Mouse (Mus musculus) liver, embryonic 16.5 days (tissue): ENCODE results near the gene Gm6040. TPM values are rescaled to one million over a fixed set of nuclear protein-coding genes. Genes with fewer than 3 reads are reported as not detected.

Source experiments
- ATAC-seq: fragments of 200-750 bp; cut with Nextera tagmentation; 2 replicates; pipeline ENCODE4 v1.8.0; 2017; ENCODE audit warnings: low read depth, mild to moderate bottlenecking, moderate number of reproducible peaks, moderate library complexity
- H3K27ac ChIP-seq: fragments of 300-500 bp; sonication (generic); 2 replicates; pipeline ENCODE4 v1.5.1; 2014; ENCODE audit warnings: mild to moderate bottlenecking, low read length
- H3K27me3 ChIP-seq: fragments of 300-500 bp; sonication (generic); 2 replicates; pipeline ENCODE4 v1.6.1; 2014; ENCODE audit warnings: low read depth, low read length, mixed read lengths; ENCODE audit not compliant: control insufficient read depth, insufficient read depth
- H3K36me3 ChIP-seq: fragments of 300-500 bp; sonication (generic); 2 replicates; pipeline ENCODE4 v1.6.1; 2014; ENCODE audit warnings: mild to moderate bottlenecking; ENCODE audit not compliant: control insufficient read depth, insufficient read depth
- H3K4me1 ChIP-seq: fragments of 300-500 bp; sonication (generic); 2 replicates; pipeline ENCODE4 v1.6.1; 2014; ENCODE audit warnings: low read depth, low read length, mixed read lengths; ENCODE audit not compliant: control insufficient read depth
- H3K4me2 ChIP-seq: fragments of 300-500 bp; sonication (generic); 2 replicates; pipeline ENCODE4 v1.6.1; 2014; ENCODE audit warnings: low read depth, low read length, mixed read lengths
- H3K4me3 ChIP-seq: fragments of 300-500 bp; sonication (generic); 2 replicates; pipeline ENCODE4 v1.5.1; 2014; ENCODE audit warnings: low read depth, mild to moderate bottlenecking, low read length
- H3K9ac ChIP-seq: fragments of 300-500 bp; sonication (generic); 2 replicates; pipeline ENCODE4 v1.6.1; 2014; ENCODE audit warnings: low read depth, low read length
- H3K9me3 ChIP-seq: fragments of 300-500 bp; sonication (generic); replicated peaks from 2 replicates; pipeline ENCODE4 v1.6.1; 2016; ENCODE audit warnings: low read length; ENCODE audit not compliant: control insufficient read depth
- WGBS: fragments of 180-500 bp; shearing (Covaris S2); extraction: QIAGEN DNeasy Blood & Tissue Kit; methylation state at CpG from one replicate; pipeline ENCODE4 v1.1.7; 2014; ENCODE audit not compliant: insufficient replicate concordance; 5-methylcytosine and 5-hydroxymethylcytosine counted together
- polyA plus RNA-seq: library from polyadenylated mRNA; unstranded; fragments of >200 nt; fragmentation: Nextera tagmentation; extraction: Ambion mirVana; gene quantifications from 2 replicates; pipeline ENCODE4 v1.2.1, GENCODE M21; 2015

Gene Gm6040
- not detected in 2 replicates for polyA plus RNA-seq

DNA sequence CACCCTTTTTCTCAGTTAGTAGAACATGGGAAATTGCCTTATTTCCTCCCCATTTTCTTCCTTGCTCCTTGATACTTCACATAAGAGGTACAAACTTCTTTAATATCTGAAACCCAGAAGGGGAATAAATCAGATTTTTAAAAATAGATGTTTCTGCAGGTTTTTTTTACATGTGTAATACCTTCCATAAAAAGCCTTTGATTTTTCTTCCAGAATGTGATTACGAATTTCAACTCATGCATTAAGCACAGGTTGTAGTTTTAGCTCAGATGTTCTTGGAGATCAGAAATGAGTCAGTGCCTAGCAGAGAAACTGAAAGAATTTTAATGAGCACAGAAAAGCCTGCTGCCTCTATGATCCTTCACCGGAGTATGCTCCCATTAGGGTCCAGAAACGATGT is at the start of gene Gm6040:
Gm6040 (minus strand) TSS at position 101 of the 400 bp plus-strand sequence.
- Histone ChIP-seq H3K4me3 (no peak within 1 kb of the TSS), H3K4me1 (no peaks in the 10 kb centered on the region), H3K36me3 (no peaks in the 10 kb centered on the region), H3K27me3 (no peaks in the 10 kb centered on the region), H3K27ac (no peak within 1 kb of the TSS), H3K9me3 (no peaks in the 10 kb centered on the region), H3K9ac (no peak within 1 kb of the TSS), H3K4me2 (no peak within 1 kb of the TSS)
- ATAC-seq: no peak
- WGBS: 46% methylated on average over 3 of the region's 3 CpGs

- no peaks in the 10 kb centered on the region for H3K9me3 ChIP-seq
- no peak overlapping the region for H3K27ac ChIP-seq
- no peak overlapping the region for H3K4me2 ChIP-seq
- no peak overlapping the region for H3K9ac ChIP-seq
- H3K36me3 ChIP-seq: no peaks in the 10 kb centered on the region
- no peak for ATAC-seq
- H3K27me3 ChIP-seq: no peaks in the 10 kb centered on the region
- H3K4me1 ChIP-seq: no peaks in the 10 kb centered on the region
- H3K4me3 ChIP-seq: no peak overlapping the region
- 48% methylated on average over 2 of the region's 2 CpGs for WGBS
Observed at GRCm38 (mm10) chr8:20964531-20964930, 42.7 kb upstream of the Gm6040 start.

GRCm38 (mm10) chr8:20944610-20945009 is 22.7 kb upstream of the Gm6040 start, which contains the start of gene AY761185:
Gene AY761185, minus strand, starts transcription at chr8:20944710.
- Histone ChIP-seq H3K27ac (no peak within 1 kb of the TSS), H3K36me3 (no peaks in the 10 kb centered on the region), H3K4me3 (no peak within 1 kb of the TSS), H3K4me2 (no peak within 1 kb of the TSS), H3K4me1 (no peaks in the 10 kb centered on the region), H3K27me3 (no peaks in the 10 kb centered on the region), H3K9me3 (no peaks in the 10 kb centered on the region), H3K9ac (no peak within 1 kb of the TSS)
- ATAC-seq: no peak
- WGBS: 33% methylated on average over 3 of the region's 3 CpGs

- H3K9me3 ChIP-seq: no peaks in the 10 kb centered on the region
- no peaks in the 10 kb centered on the region for H3K27me3 ChIP-seq
- no peak overlapping the region for H3K4me2 ChIP-seq
- ATAC-seq: no peak
- no peaks in the 10 kb centered on the region for H3K4me1 ChIP-seq
- H3K4me3 ChIP-seq: no peak overlapping the region
- no peak overlapping the region for H3K9ac ChIP-seq
- H3K27ac ChIP-seq: no peak overlapping the region
- no peaks in the 10 kb centered on the region for H3K36me3 ChIP-seq
- 35% methylated on average over 1 of the region's 1 CpGs for WGBS
Observed at GRCm38 (mm10) chr8:20912288-20912687, 9.6 kb downstream of the Gm6040 start.

DNA sequence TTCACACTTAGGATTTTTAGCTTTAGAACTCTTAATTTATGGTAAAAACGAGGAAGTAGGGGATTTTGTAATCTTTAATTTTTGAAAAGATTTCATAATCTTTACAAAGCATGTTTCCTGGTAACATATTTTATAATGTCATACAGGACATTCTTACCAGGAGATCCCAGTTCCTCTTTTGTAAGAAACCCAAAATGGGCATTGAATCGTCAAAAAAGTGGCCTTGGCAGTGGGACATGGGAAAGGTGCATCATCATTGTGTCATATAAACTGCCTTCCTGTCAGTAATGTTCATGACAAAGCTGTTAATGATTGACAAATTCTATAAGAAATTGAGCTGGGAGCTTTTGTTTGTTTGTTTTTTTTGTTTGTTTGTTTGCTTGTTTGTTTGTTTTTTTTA is 13.6 kb downstream of the Gm6040 start:
- Histone ChIP-seq H3K4me2 (no peak overlapping the region), H3K4me3 (no peak overlapping the region), H3K9ac (no peak overlapping the region), H3K4me1 (no peaks in the 10 kb centered on the region), H3K27me3 (no peaks in the 10 kb centered on the region), H3K9me3 (no peaks in the 10 kb centered on the region), H3K36me3 (no peaks in the 10 kb centered on the region), H3K27ac (no peak overlapping the region)
- WGBS: 32% methylated on average over 2 of the region's 2 CpGs
- no peak for ATAC-seq

GRCm38 (mm10) chr8:20907119-20907518 is 14.8 kb downstream of the Gm6040 start:
- no peaks in the 10 kb centered on the region for H3K9me3 ChIP-seq
- ATAC-seq: no peak
- H3K4me3 ChIP-seq: no peak overlapping the region
- 70% methylated on average over 2 of the region's 2 CpGs for WGBS
- H3K27me3 ChIP-seq: no peaks in the 10 kb centered on the region
- no peak overlapping the region for H3K27ac ChIP-seq
- no peaks in the 10 kb centered on the region for H3K36me3 ChIP-seq
- no peak overlapping the region for H3K4me2 ChIP-seq
- no peaks in the 10 kb centered on the region for H3K4me1 ChIP-seq
- H3K9ac ChIP-seq: no peak overlapping the region

GRCm38 (mm10) chr8:20902527-20902926 is 19.3 kb downstream of the Gm6040 start, which contains the start of gene Gm15056:
Gene Gm15056, minus strand, starts transcription at chr8:20902627.
- WGBS: 23% methylated on average over 2 of the region's 2 CpGs
- Histone ChIP-seq H3K9ac (no peak within 1 kb of the TSS), H3K4me2 (no peak within 1 kb of the TSS)

GRCm38 (mm10) chr8:20892369-20892768 is 29.5 kb downstream of the Gm6040 start, which contains the start of gene Defb33:
Gene Defb33, plus strand, starts transcription at chr8:20892669.
- H3K9me3 ChIP-seq: peaks cover 2% of the 10 kb centered on the region; the same call in 1 of the 2 replicates
- H3K27me3 ChIP-seq: no peaks in the 10 kb centered on the region
- no peaks in the 10 kb centered on the region for H3K36me3 ChIP-seq
- H3K27ac ChIP-seq: no peak within 1 kb of the TSS
- no peak for ATAC-seq
- H3K4me1 ChIP-seq: no peaks in the 10 kb centered on the region
- H3K9ac ChIP-seq: no peak within 1 kb of the TSS
- no peak within 1 kb of the TSS for H3K4me2 ChIP-seq
- no peak within 1 kb of the TSS for H3K4me3 ChIP-seq
- 61% methylated on average over 2 of the region's 2 CpGs for WGBS

More at GRCm38 (mm10) chr8:20902527-20902926, 19.3 kb downstream of the Gm6040 start, which contains the start of gene Gm15056:
- no peak within 1 kb of the TSS for H3K27ac ChIP-seq
- no peaks in the 10 kb centered on the region for H3K27me3 ChIP-seq
- no peaks in the 10 kb centered on the region; the same call in 1 of the 2 replicates for H3K9me3 ChIP-seq
- no peak within 1 kb of the TSS for H3K4me3 ChIP-seq
- no peak for ATAC-seq
- no peaks in the 10 kb centered on the region for H3K4me1 ChIP-seq
- no peaks in the 10 kb centered on the region for H3K36me3 ChIP-seq

GRCm38 (mm10) chr8:20874608-20875007 is 47.3 kb downstream of the Gm6040 start:
- WGBS: 26% methylated on average over 6 of the region's 6 CpGs
- Histone ChIP-seq H3K4me1 (no peaks in the 10 kb centered on the region), H3K4me2 (no peak overlapping the region), H3K27me3 (no peaks in the 10 kb centered on the region), H3K9ac (no peak overlapping the region), H3K27ac (no peak overlapping the region), H3K36me3 (no peaks in the 10 kb centered on the region), H3K9me3 (no peaks in the 10 kb centered on the region), H3K4me3 (no peak overlapping the region)
- ATAC-seq: no peak
